Mouse (Mus musculus) lung, postnatal 0 days (tissue): ENCODE measurements around the gene Ip6k2.

Source experiments
- CTCF ChIP-seq: IDR thresholded peaks from 2 replicates; pipeline ENCODE4 v1.5.1; 2016; ENCODE audit warnings: antibody characterized with exemption, mild to moderate bottlenecking
- EP300 ChIP-seq: IDR thresholded peaks from 2 replicates; pipeline ENCODE4 v1.6.1; 2016; ENCODE audit warnings: antibody characterized with exemption, mild to moderate bottlenecking, control low read depth

DNA sequence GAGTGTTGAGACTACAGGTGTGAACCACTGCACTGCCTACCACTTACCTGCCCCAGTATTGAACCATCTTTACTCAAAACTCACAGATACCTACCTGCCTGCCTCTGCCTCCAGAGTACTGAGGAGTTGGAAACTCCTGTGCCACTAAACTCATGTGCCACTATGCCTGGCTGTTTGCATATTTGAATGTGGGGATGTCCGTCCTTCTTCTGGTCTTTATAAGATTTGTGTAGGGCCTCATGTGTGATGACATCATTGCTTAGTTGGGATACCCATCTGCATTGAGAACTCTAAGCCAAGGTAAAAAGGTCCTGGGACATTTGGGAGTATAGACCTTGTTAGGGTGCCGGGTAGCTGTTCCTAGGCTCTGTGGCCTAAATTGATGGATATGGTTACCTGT is 3.5 kb downstream of the Ip6k2 start:
- TF ChIP-seq CTCF (no peak), EP300 (no peak)
